Mouse (Mus musculus): ENCODE measurements around the gene Macrod1. TPM values are rescaled to one million over a fixed set of nuclear protein-coding genes. Genes with fewer than 3 reads are reported as not detected.

Gene Macrod1
- polyA plus RNA-seq, 1 experiment from 2014 or later = 4.8 TPM

- Histone ChIP-seq H3K9me3 (replicated peaks; ENCODE audit: control insufficient read depth, low read length) (no peaks in the 10 kb centered on the region), H3K9ac (ENCODE audit: low read length) (peak overlapping the region; percentile 32; the same call in 1 of the 2 replicates), H3K27me3 (replicated peaks; ENCODE audit: control insufficient read depth, insufficient read depth, low read length) (no peaks in the 10 kb centered on the region), H3K36me3 (ENCODE audit: control insufficient read depth, insufficient read depth, low read length) (no peaks in the 10 kb centered on the region), H3K4me1 (ENCODE audit: control insufficient read depth, insufficient read depth, low read length) (peaks cover 47% of the 10 kb centered on the region), H3K4me3 (ENCODE audit: low read depth, low read length) (no peak overlapping the region), H3K27ac (ENCODE audit: low read depth, low read length) (peak overlapping the region; percentile 74), H3K4me2 (ENCODE audit: low read length) (0 out of 2 replicates have a peak overlapping the region, but pooled peaks have one; percentile 7)
- DNase-seq (ENCODE audit: low spot score) (peak; percentile 70), ATAC-seq (no peak)
- WGBS = 25% methylated on average over 15 of the region's 15 CpGs
These were observed 9.6 kb downstream of the Macrod1 start for GRCm38 (mm10) chr19:7066034-7066827.

GRCm38 (mm10) chr19:7066828-7067342, 10.3 kb downstream of the Macrod1 start:
- H3K9me3 ChIP-seq (replicated peaks; ENCODE audit: control insufficient read depth, low read length) = no peaks in the 10 kb centered on the region
- 0 out of 2 replicates have a peak overlapping the region, but pooled peaks have one; percentile 7 for H3K4me2 ChIP-seq (ENCODE audit: low read length)
- WGBS = 54% methylated on average over 8 of the region's 8 CpGs
- peak overlapping the region; percentile 74; the same call in 1 of the 2 replicates for H3K27ac ChIP-seq (ENCODE audit: low read depth, low read length)
- H3K36me3 ChIP-seq (ENCODE audit: control insufficient read depth, insufficient read depth, low read length) = no peaks in the 10 kb centered on the region
- ATAC-seq = no peak
- no peak overlapping the region for H3K4me3 ChIP-seq (ENCODE audit: low read depth, low read length)
- no peaks in the 10 kb centered on the region for H3K27me3 ChIP-seq (replicated peaks; ENCODE audit: control insufficient read depth, insufficient read depth, low read length)
- H3K4me1 ChIP-seq (ENCODE audit: control insufficient read depth, insufficient read depth, low read length) = peaks cover 47% of the 10 kb centered on the region
- no peak for DNase-seq (ENCODE audit: low spot score)
- peak overlapping the region; percentile 10; the same call in 1 of the 2 replicates for H3K9ac ChIP-seq (ENCODE audit: low read length)

- ATAC-seq (peak; percentile 8; the same call in 1 of the 2 replicates), DNase-seq (ENCODE audit: low spot score) (no peak)
- no peak overlapping the region for H3K9ac ChIP-seq (ENCODE audit: low read length)
- no peak overlapping the region for H3K27ac ChIP-seq (ENCODE audit: low read depth, low read length)
- 51% methylated on average over 20 of the region's 20 CpGs for WGBS
- no peaks in the 10 kb centered on the region for H3K27me3 ChIP-seq (replicated peaks; ENCODE audit: control insufficient read depth, insufficient read depth, low read length)
- H3K4me3 ChIP-seq (ENCODE audit: low read depth, low read length) = no peak overlapping the region
- no peak overlapping the region for H3K4me2 ChIP-seq (ENCODE audit: low read length)
- peaks cover 50% of the 10 kb centered on the region for H3K4me1 ChIP-seq (ENCODE audit: control insufficient read depth, insufficient read depth, low read length)
- H3K9me3 ChIP-seq (replicated peaks; ENCODE audit: control insufficient read depth, low read length) = no peaks in the 10 kb centered on the region
- no peaks in the 10 kb centered on the region for H3K36me3 ChIP-seq (ENCODE audit: control insufficient read depth, insufficient read depth, low read length)
These were observed 10.9 kb downstream of the Macrod1 start for GRCm38 (mm10) chr19:7067344-7068050.

- ATAC-seq (peak; percentile 71), DNase-seq (ENCODE audit: low spot score) (peak; percentile 93)
- H3K4me3 ChIP-seq (ENCODE audit: low read depth, low read length) = no peak overlapping the region
- no peaks in the 10 kb centered on the region for H3K36me3 ChIP-seq (ENCODE audit: control insufficient read depth, insufficient read depth, low read length)
- peaks cover 55% of the 10 kb centered on the region for H3K4me1 ChIP-seq (ENCODE audit: control insufficient read depth, insufficient read depth, low read length)
- H3K27me3 ChIP-seq (replicated peaks; ENCODE audit: control insufficient read depth, insufficient read depth, low read length) = no peaks in the 10 kb centered on the region
- peak overlapping the region; percentile 71; the same call in 1 of the 2 replicates for H3K27ac ChIP-seq (ENCODE audit: low read depth, low read length)
- peak overlapping the region; percentile 12; the same call in 1 of the 2 replicates for H3K4me2 ChIP-seq (ENCODE audit: low read length)
- H3K9me3 ChIP-seq (replicated peaks; ENCODE audit: control insufficient read depth, low read length) = no peaks in the 10 kb centered on the region
- WGBS = under 1% methylated on average over 14 of the region's 14 CpGs
- H3K9ac ChIP-seq (ENCODE audit: low read length) = peak overlapping the region; percentile 50; the same call in 1 of the 2 replicates
These were observed 11.5 kb downstream of the Macrod1 start for GRCm38 (mm10) chr19:7068136-7068535.

GRCm38 (mm10) chr19:7068661-7069531, 12.3 kb downstream of the Macrod1 start:
- Histone ChIP-seq H3K9ac (ENCODE audit: low read length) (peak overlapping the region; percentile 50), H3K27ac (ENCODE audit: low read depth, low read length) (peak overlapping the region; percentile 71; the same call in 1 of the 2 replicates), H3K27me3 (replicated peaks; ENCODE audit: control insufficient read depth, insufficient read depth, low read length) (no peaks in the 10 kb centered on the region), H3K4me1 (ENCODE audit: control insufficient read depth, insufficient read depth, low read length) (peaks cover 55% of the 10 kb centered on the region), H3K9me3 (replicated peaks; ENCODE audit: control insufficient read depth, low read length) (no peaks in the 10 kb centered on the region), H3K36me3 (ENCODE audit: control insufficient read depth, insufficient read depth, low read length) (no peaks in the 10 kb centered on the region), H3K4me2 (ENCODE audit: low read length) (peak overlapping the region; percentile 12; the same call in 1 of the 2 replicates), H3K4me3 (ENCODE audit: low read depth, low read length) (no peak overlapping the region)
- ATAC-seq (peak; percentile 1; the same call in 1 of the 2 replicates), DNase-seq (ENCODE audit: low spot score) (peak; percentile 57)
- WGBS = 31% methylated on average over 11 of the region's 11 CpGs

- ATAC-seq = peak; percentile 7; the same call in 1 of the 2 replicates
- Histone ChIP-seq H3K9me3 (replicated peaks; ENCODE audit: control insufficient read depth, low read length) (no peaks in the 10 kb centered on the region), H3K36me3 (ENCODE audit: control insufficient read depth, insufficient read depth, low read length) (no peaks in the 10 kb centered on the region), H3K4me1 (ENCODE audit: control insufficient read depth, insufficient read depth, low read length) (peaks cover 60% of the 10 kb centered on the region), H3K27me3 (replicated peaks; ENCODE audit: control insufficient read depth, insufficient read depth, low read length) (no peaks in the 10 kb centered on the region), H3K4me3 (ENCODE audit: low read depth, low read length) (no peak overlapping the region), H3K27ac (ENCODE audit: low read depth, low read length) (peak overlapping the region; percentile 71), H3K9ac (ENCODE audit: low read length) (peak overlapping the region; percentile 50), H3K4me2 (ENCODE audit: low read length) (peak overlapping the region; percentile 33)
- WGBS = 3% methylated on average over 33 of the region's 35 CpGs
- no peak for DNase-seq (ENCODE audit: low spot score)
These were observed 13.5 kb downstream of the Macrod1 start for GRCm38 (mm10) chr19:7069781-7070763.

GRCm38 (mm10) chr19:7070775-7071174, 14.2 kb downstream of the Macrod1 start:
- no peaks in the 10 kb centered on the region for H3K9me3 ChIP-seq (replicated peaks; ENCODE audit: control insufficient read depth, low read length)
- no peak overlapping the region for H3K4me3 ChIP-seq (ENCODE audit: low read depth, low read length)
- H3K4me2 ChIP-seq (ENCODE audit: low read length) = peak overlapping the region; percentile 33; the same call in 1 of the 2 replicates
- no peaks in the 10 kb centered on the region for H3K27me3 ChIP-seq (replicated peaks; ENCODE audit: control insufficient read depth, insufficient read depth, low read length)
- H3K9ac ChIP-seq (ENCODE audit: low read length) = no peak overlapping the region; the same call in 1 of the 2 replicates
- DNase-seq (ENCODE audit: low spot score) (no peak), ATAC-seq (no peak)
- peaks cover 59% of the 10 kb centered on the region for H3K4me1 ChIP-seq (ENCODE audit: control insufficient read depth, insufficient read depth, low read length)
- WGBS = 22% methylated on average over 4 of the region's 4 CpGs
- no peaks in the 10 kb centered on the region for H3K36me3 ChIP-seq (ENCODE audit: control insufficient read depth, insufficient read depth, low read length)
- H3K27ac ChIP-seq (ENCODE audit: low read depth, low read length) = no peak overlapping the region; the same call in 1 of the 2 replicates

All from forebrain, embryonic 14.5 days (tissue).